Mouse (Mus musculus) limb, embryonic 13.5 days (tissue): Measurements from ENCODE around the gene Gdi2. TPM values are rescaled to one million over a fixed set of nuclear protein-coding genes. Genes with fewer than 3 reads are reported as not detected.
A peak's percentile ranks its signal among the peaks of the same experiment; 100 is the strongest.
"Not testable (repeated sequence)": the region's sequence is repeated elsewhere in the genome, so short reads cannot be mapped to it uniquely, and the experiment has no call there.

ENCODE experiments used
- ATAC-seq: fragments of 200-750 bp; cut with Nextera tagmentation; 2 replicates; pipeline ENCODE4 v1.8.0; 2017; ENCODE audit warnings: low read depth, moderate number of reproducible peaks, moderate TSS enrichment; ENCODE audit not compliant: low FRiP score
- H3K27ac ChIP-seq: fragments of 300-500 bp; sonication (generic); 2 replicates; pipeline ENCODE4 v1.5.1; 2015; ENCODE audit warnings: inconsistent platforms, mild to moderate bottlenecking, moderate library complexity
- H3K27me3 ChIP-seq: fragments of 300-500 bp; sonication (generic); 2 replicates; pipeline ENCODE4 v1.6.1; 2015; ENCODE audit warnings: mild to moderate bottlenecking, inconsistent platforms
- H3K36me3 ChIP-seq: fragments of 300-500 bp; sonication (generic); 2 replicates; pipeline ENCODE4 v1.6.1; 2015; ENCODE audit warnings: inconsistent platforms, mild to moderate bottlenecking, moderate library complexity
- H3K4me1 ChIP-seq: fragments of 300-500 bp; sonication (generic); 2 replicates; pipeline ENCODE4 v1.6.1; 2015; ENCODE audit warnings: inconsistent platforms
- H3K4me2 ChIP-seq: fragments of 300-500 bp; sonication (generic); replicated peaks from 2 replicates; pipeline ENCODE4 v1.6.1; 2015; ENCODE audit warnings: inconsistent platforms, mild to moderate bottlenecking, moderate library complexity
- H3K4me3 ChIP-seq: fragments of 300-500 bp; sonication (generic); 2 replicates; pipeline ENCODE4 v1.5.1; 2015; ENCODE audit warnings: moderate library complexity, mild to moderate bottlenecking, inconsistent platforms
- H3K9ac ChIP-seq: fragments of 300-500 bp; sonication (generic); 2 replicates; pipeline ENCODE4 v1.6.1; 2015; ENCODE audit warnings: mild to moderate bottlenecking, inconsistent platforms
- H3K9me3 ChIP-seq: fragments of 300-500 bp; sonication (generic); 2 replicates; pipeline ENCODE4 v1.6.1; 2016; ENCODE audit warnings: inconsistent platforms
- WGBS: fragments of 180-500 bp; shearing (Covaris S2); methylation state at CpG from one replicate; pipeline ENCODE4 v1.1.7; 2015; 5-methylcytosine and 5-hydroxymethylcytosine counted together
- polyA plus RNA-seq: library from polyadenylated mRNA; unstranded; fragments of >200 nt; fragmentation: Nextera tagmentation; extraction: Ambion mirVana; gene quantifications from 2 replicates; pipeline ENCODE4 v1.2.1, GENCODE M21; 2015

The Gdi2 gene
- polyA plus RNA-seq = 446 and 450 TPM in 2 replicates

DNA sequence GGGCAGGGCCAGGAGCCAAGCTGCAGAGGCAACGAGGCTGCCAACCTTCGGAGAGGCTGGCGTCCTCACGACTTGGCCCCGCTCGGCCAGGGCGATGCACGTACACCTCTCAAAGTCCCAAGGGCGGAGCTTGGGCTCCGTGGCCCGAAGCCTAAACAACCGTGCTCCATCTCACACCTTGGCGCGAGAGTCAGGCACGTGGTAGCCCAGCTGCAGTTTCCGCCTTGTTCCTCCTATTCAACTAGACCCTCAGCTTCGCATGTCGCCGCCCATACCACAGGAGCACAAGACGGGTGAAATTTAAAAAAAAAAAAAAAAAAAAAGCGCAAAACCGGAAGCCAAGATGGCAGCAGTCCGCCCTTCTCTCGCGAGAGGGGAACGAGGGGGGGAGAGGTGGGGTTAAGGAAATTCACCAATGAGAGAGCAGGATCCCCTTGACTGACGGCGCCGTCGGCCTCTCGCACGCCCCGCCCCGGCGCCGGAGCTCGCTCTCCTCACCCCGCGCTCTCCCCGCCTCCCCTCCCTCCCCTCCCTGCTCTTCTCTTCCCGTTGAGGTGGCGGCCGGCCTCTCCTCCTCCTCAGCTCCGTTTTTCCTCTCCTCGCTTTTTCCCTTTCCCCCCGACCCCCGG lies at the start of gene Gdi2:
Gdi2 (plus strand) TSS at position 470 of the 629 bp plus-strand sequence.
- Histone ChIP-seq H3K4me2 (peak within 1 kb of the TSS; percentile 85), H3K4me3 (peak within 1 kb of the TSS; percentile 94), H3K9me3 (0 out of 2 replicates have a peak, but pooled peaks cover 7% of the 10 kb centered on the region), H3K27ac (peak within 1 kb of the TSS; percentile 99), H3K27me3 (no peaks in the 10 kb centered on the region), H3K36me3 (no peaks in the 10 kb centered on the region; the same call in 1 of the 2 replicates), H3K4me1 (peaks cover 33% of the 10 kb centered on the region), H3K9ac (peak within 1 kb of the TSS; percentile 98)
- WGBS = under 1% methylated on average over 42 of the region's 47 CpGs
- peak; percentile 98 for ATAC-seq

GRCm38 (mm10) chr13:3495526-3495925 lies 42.3 kb upstream of the Gdi2 start:
- no peak overlapping the region for H3K4me3 ChIP-seq
- no peak overlapping the region for H3K4me2 ChIP-seq
- no peaks in the 10 kb centered on the region for H3K9me3 ChIP-seq
- H3K4me1 ChIP-seq = no peaks in the 10 kb centered on the region
- no peak overlapping the region for H3K27ac ChIP-seq
- H3K9ac ChIP-seq = no peak overlapping the region
- ATAC-seq = no peak
- H3K36me3 ChIP-seq = 0 out of 2 replicates have a peak, but pooled peaks cover 4% of the 10 kb centered on the region
- WGBS = 88% methylated on average over 4 of the region's 4 CpGs
- H3K27me3 ChIP-seq = no peaks in the 10 kb centered on the region

DNA sequence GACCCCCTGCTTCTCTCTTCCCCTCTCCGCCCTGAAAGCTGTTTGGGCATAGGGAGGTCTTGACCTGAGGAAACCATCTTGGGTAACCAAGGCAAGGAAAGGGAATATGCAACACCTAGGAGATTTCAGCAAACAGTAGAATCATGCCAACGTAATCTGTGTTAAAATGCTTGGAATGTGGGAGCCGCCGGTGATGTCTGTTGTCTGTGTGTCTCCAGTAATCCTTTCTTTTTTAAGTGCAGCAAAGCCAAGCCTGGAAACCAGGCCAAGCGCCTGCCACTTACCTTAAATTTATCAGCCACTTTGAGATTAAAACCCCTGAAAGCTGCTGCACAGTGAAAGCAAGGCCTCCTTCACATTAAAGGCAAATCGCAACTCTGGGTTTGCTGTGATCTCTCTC lies 36.8 kb upstream of the Gdi2 start:
- H3K27me3 ChIP-seq, H3K27ac ChIP-seq, H3K9ac ChIP-seq, H3K4me3 ChIP-seq, H3K4me2 ChIP-seq, H3K9me3 ChIP-seq, H3K4me1 ChIP-seq, ATAC-seq, H3K36me3 ChIP-seq: not testable (repeated sequence)
- WGBS = 84% methylated on average over 6 of the region's 6 CpGs

DNA sequence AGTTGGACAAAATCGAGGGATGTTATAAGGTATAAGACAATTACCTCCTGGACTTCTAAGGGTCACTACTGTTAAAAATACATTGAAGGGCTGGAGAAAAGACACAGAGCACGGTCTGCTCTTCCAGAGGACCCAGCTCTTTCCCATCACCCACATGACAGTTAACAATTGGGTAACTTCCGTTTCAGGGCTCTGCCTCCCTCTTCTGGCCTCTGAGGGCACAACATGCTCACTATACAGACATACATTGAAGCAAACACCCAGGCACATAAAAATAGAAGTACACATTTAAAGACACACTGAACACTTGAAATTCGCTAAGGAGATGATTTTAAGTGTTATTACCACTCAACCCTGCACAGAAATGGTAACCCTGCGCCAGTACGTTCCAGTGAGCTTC lies 22.5 kb upstream of the Gdi2 start:
- WGBS = 78% methylated on average over 6 of the region's 6 CpGs
- not testable (repeated sequence) for H3K27me3 ChIP-seq, H3K36me3 ChIP-seq, H3K4me1 ChIP-seq, H3K9ac ChIP-seq, H3K9me3 ChIP-seq, H3K4me3 ChIP-seq, ATAC-seq, H3K4me2 ChIP-seq, H3K27ac ChIP-seq

- H3K27me3 ChIP-seq, H3K4me3 ChIP-seq, H3K9me3 ChIP-seq, H3K9ac ChIP-seq, ATAC-seq, H3K4me2 ChIP-seq, H3K27ac ChIP-seq, H3K4me1 ChIP-seq, H3K36me3 ChIP-seq: not testable (repeated sequence)
- WGBS = 79% methylated on average over 3 of the region's 4 CpGs
These were observed 18.5 kb upstream of the Gdi2 start for GRCm38 (mm10) chr13:3519357-3519756.

DNA sequence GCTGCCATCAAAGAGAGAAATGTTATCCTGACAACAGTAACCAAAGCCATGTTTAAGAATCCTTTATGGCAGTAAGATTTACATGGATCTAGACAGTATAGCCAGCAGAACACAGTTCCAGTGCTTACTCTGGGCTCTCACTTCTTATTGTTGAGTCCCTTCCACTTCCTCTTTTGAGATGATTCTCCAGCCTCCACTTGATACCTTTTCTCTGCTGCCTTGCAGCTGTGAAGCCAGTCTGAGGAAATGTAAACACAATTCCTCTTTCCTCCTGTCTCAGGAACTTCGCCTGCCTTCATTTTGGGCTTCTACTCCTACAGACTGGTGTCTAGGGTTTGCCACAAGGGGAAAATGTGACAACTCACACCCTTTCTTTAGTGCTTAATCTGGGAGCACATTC lies 17.9 kb upstream of the Gdi2 start:
- 39% methylated on average over 1 of the region's 1 CpGs for WGBS
- not testable (repeated sequence) for H3K4me2 ChIP-seq, H3K9ac ChIP-seq, H3K9me3 ChIP-seq, H3K27ac ChIP-seq, H3K4me1 ChIP-seq, H3K4me3 ChIP-seq, H3K36me3 ChIP-seq, H3K27me3 ChIP-seq, ATAC-seq

GRCm38 (mm10) chr13:3523459-3523858 lies 14.4 kb upstream of the Gdi2 start:
- no peak for ATAC-seq
- no peak overlapping the region for H3K9ac ChIP-seq
- H3K9me3 ChIP-seq = no peaks in the 10 kb centered on the region
- no peak overlapping the region for H3K27ac ChIP-seq
- H3K4me3 ChIP-seq = no peak overlapping the region
- no peaks in the 10 kb centered on the region for H3K4me1 ChIP-seq
- WGBS = 58% methylated on average over 6 of the region's 6 CpGs
- no peaks in the 10 kb centered on the region for H3K36me3 ChIP-seq
- H3K27me3 ChIP-seq = no peaks in the 10 kb centered on the region
- no peak overlapping the region for H3K4me2 ChIP-seq

GRCm38 (mm10) chr13:3523946-3524345 lies 13.9 kb upstream of the Gdi2 start:
- Histone ChIP-seq H3K4me2 (no peak overlapping the region), H3K27me3 (no peaks in the 10 kb centered on the region), H3K9me3 (no peaks in the 10 kb centered on the region), H3K36me3 (no peaks in the 10 kb centered on the region), H3K9ac (no peak overlapping the region), H3K4me1 (no peaks in the 10 kb centered on the region), H3K4me3 (no peak overlapping the region), H3K27ac (no peak overlapping the region)
- WGBS = 72% methylated on average over 1 of the region's 1 CpGs
- ATAC-seq = no peak

GRCm38 (mm10) chr13:3525611-3526051 lies 12.2 kb upstream of the Gdi2 start:
- Histone ChIP-seq H3K9ac (no peak overlapping the region), H3K27ac (no peak overlapping the region), H3K4me2 (no peak overlapping the region), H3K36me3 (no peaks in the 10 kb centered on the region), H3K27me3 (no peaks in the 10 kb centered on the region), H3K4me3 (no peak overlapping the region), H3K9me3 (no peaks in the 10 kb centered on the region), H3K4me1 (no peaks in the 10 kb centered on the region)
- ATAC-seq = no peak
- WGBS = 71% methylated on average over 4 of the region's 4 CpGs

GRCm38 (mm10) chr13:3526328-3526727 lies 11.5 kb upstream of the Gdi2 start:
- H3K9me3 ChIP-seq = no peaks in the 10 kb centered on the region
- no peak overlapping the region for H3K4me2 ChIP-seq
- no peak overlapping the region for H3K9ac ChIP-seq
- no peak overlapping the region for H3K27ac ChIP-seq
- H3K27me3 ChIP-seq = no peaks in the 10 kb centered on the region
- 76% methylated on average over 8 of the region's 8 CpGs for WGBS
- H3K36me3 ChIP-seq = no peaks in the 10 kb centered on the region
- H3K4me1 ChIP-seq = no peaks in the 10 kb centered on the region
- H3K4me3 ChIP-seq = no peak overlapping the region
- no peak for ATAC-seq

- Histone ChIP-seq H3K27me3 (no peaks in the 10 kb centered on the region), H3K4me1 (no peaks in the 10 kb centered on the region), H3K4me3 (no peak overlapping the region), H3K36me3 (no peaks in the 10 kb centered on the region), H3K9me3 (0 out of 2 replicates have a peak, but pooled peaks cover 3% of the 10 kb centered on the region), H3K27ac (no peak overlapping the region), H3K4me2 (no peak overlapping the region), H3K9ac (no peak overlapping the region)
- no peak for ATAC-seq
- 63% methylated on average over 3 of the region's 3 CpGs for WGBS
These were observed 7.4 kb upstream of the Gdi2 start for GRCm38 (mm10) chr13:3530451-3530850.

GRCm38 (mm10) chr13:3531176-3531575 lies 6.7 kb upstream of the Gdi2 start:
- not testable (repeated sequence) for H3K27me3 ChIP-seq, H3K9me3 ChIP-seq, H3K9ac ChIP-seq, H3K4me3 ChIP-seq, H3K4me2 ChIP-seq, H3K4me1 ChIP-seq, H3K36me3 ChIP-seq, H3K27ac ChIP-seq, ATAC-seq
- 71% methylated on average over 2 of the region's 2 CpGs for WGBS

DNA sequence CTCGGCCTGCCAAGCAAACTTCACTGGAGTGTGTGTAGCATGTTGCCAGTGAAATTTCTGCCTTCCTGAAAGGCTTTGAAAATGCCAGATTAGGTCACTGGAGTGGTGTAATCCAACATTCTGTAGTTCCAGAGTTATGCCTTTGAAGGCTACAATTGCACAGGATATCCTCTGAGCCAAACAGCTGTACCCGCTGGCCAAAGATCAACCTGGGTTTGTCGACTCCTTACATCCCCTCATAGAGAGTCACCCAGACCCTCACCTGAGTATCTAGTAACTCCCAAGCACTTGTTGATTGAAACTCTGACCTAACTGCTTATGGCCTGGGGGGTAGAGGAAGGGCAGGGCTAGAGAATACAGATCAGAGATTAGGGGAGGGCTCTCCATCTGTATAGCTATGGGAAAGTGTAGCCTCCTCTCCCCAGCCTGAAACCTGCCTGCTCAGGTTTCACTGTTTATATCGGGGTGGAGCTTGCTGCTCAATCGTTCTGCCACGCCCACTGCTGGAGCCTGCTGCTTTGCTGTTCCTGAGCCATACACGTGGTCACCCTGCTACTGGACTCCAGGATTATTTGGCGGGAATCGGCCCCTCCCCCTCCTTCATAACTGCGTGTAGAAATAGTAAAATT lies 6.1 kb upstream of the Gdi2 start:
- Histone ChIP-seq H3K27ac (no peak overlapping the region), H3K4me2 (no peak overlapping the region), H3K36me3 (no peaks in the 10 kb centered on the region), H3K4me3 (no peak overlapping the region), H3K4me1 (no peaks in the 10 kb centered on the region), H3K27me3 (no peaks in the 10 kb centered on the region), H3K9ac (no peak overlapping the region), H3K9me3 (0 out of 2 replicates have a peak, but pooled peaks cover 10% of the 10 kb centered on the region)
- 64% methylated on average over 10 of the region's 10 CpGs for WGBS
- ATAC-seq = no peak
